Mouse (Mus musculus) erythroblast, embryonic 14.5 days (primary cell): Measurements from ENCODE around the gene Med13.

Experiments used
- GATA1 ChIP-seq: IDR thresholded peaks from 2 replicates; pipeline ENCODE4 v1.6.1; 2012; ENCODE audit warnings: low read length, inconsistent platforms, mixed read lengths
- TAL1 ChIP-seq: IDR thresholded peaks from 3 replicates; pipeline ENCODE4 v1.6.1; 2012; ENCODE audit warnings: low read length, inconsistent platforms, mixed read lengths

GRCm38 (mm10) chr11:86395100-86395499 is 37.7 kb upstream of the Med13 start:
- TF ChIP-seq GATA1 (no peak), TAL1 (no peak)
